9 mouse cellular contexts compared by ENCODE assay signal in genomic region chr15:84217969-84218782, GRCm38 (mm10). TPM values are rescaled to one million over a fixed set of nuclear protein-coding genes. Genes with fewer than 3 reads are reported as not detected.
DNase-seq lines count a peak whose midpoint lies in the region; ATAC-seq and TF ChIP-seq lines count a peak whose summit lies in the region.
"Had no signal": no experiment of that assay in that cellular context is flagged by ENCODE, and none has a peak within 500 bp of the region (broad histone marks: within the 10 kb centered on the region; RNA-seq: fewer than 3 reads in every experiment).

No protein-coding gene starts in this region.

- H3K9me3 ChIP-seq in lung, embryonic 15.5 days, result no peaks in the 10 kb centered on the region
- H3K9me3 ChIP-seq in heart, postnatal 0 days (replicated peaks; ENCODE audit: control insufficient read depth, low read length), result no peaks in the 10 kb centered on the region
- H3K9me3 ChIP-seq in neural tube, embryonic 12.5 days, result no peaks in the 10 kb centered on the region

- peak; percentile 88 for DNase-seq in heart, adult 11 months
- DNase-seq in heart, postnatal 14 days, result no peak
- no peak for DNase-seq in lung, adult 2 months
- no peak for DNase-seq in heart, postnatal 0 days (ENCODE audit: low spot score)
- no peak for DNase-seq in adrenal gland, postnatal 36 days
- DNase-seq in yolk sac, embryonic 10.5 days (ENCODE audit: low spot score), result no peak
- DNase-seq: layer of hippocampus, postnatal 36 days had no signal

- TF ChIP-seq EP300 in heart, postnatal 0 days (IDR thresholded peaks at IDR 0.05; ENCODE audit: low read depth), result no peak

- H3K4me3 ChIP-seq in lung, embryonic 15.5 days, result no peak overlapping the region
- H3K4me3 ChIP-seq in lung, adult 2 months (replicated peaks; ENCODE audit: extremely low read depth, low read depth, low read length), result no peak overlapping the region
- H3K4me3 ChIP-seq in heart, postnatal 0 days (ENCODE audit: low read depth, low read length), result no peak overlapping the region
- H3K4me3 ChIP-seq in neural tube, embryonic 12.5 days, result no peak overlapping the region

- peaks cover 16% of the 10 kb centered on the region for H3K36me3 ChIP-seq in lung, embryonic 15.5 days
- peaks cover 19% of the 10 kb centered on the region for H3K36me3 ChIP-seq in heart, postnatal 0 days (replicated peaks; ENCODE audit: control insufficient read depth, insufficient read depth, low read length)
- H3K36me3 ChIP-seq in neural tube, embryonic 12.5 days, result peaks cover 8% of the 10 kb centered on the region; the same call in 1 of the 2 replicates

- peaks cover 14% of the 10 kb centered on the region for H3K4me1 ChIP-seq in lung, embryonic 15.5 days
- H3K4me1 ChIP-seq in lung, adult 2 months (ENCODE audit: control insufficient read depth, insufficient read depth, low read length), result no peaks in the 10 kb centered on the region
- peaks cover 22% of the 10 kb centered on the region for H3K4me1 ChIP-seq in heart, postnatal 0 days (ENCODE audit: control insufficient read depth, insufficient read depth)
- H3K4me1 ChIP-seq in neural tube, embryonic 12.5 days, result peaks cover 41% of the 10 kb centered on the region

- 0 out of 2 replicates have a peak overlapping the region, but pooled peaks have one; percentile 46 for H3K27ac ChIP-seq in lung, embryonic 15.5 days
- H3K27ac ChIP-seq in heart, postnatal 0 days (ENCODE audit: low read depth), result peak overlapping the region; percentile 75
- H3K27ac ChIP-seq in neural tube, embryonic 12.5 days, result no peak overlapping the region

- no peak overlapping the region for H3K9ac ChIP-seq in lung, embryonic 15.5 days
- H3K9ac ChIP-seq in heart, postnatal 0 days (replicated peaks; ENCODE audit: low read depth, low read length), result no peak overlapping the region; the same call in 1 of the 2 replicates
- no peak overlapping the region for H3K9ac ChIP-seq in neural tube, embryonic 12.5 days

- TF ChIP-seq CTCF in lung, adult 2 months (IDR thresholded peaks at IDR 0.05; ENCODE audit: insufficient read depth, low read length), result no peak
- no peak for TF ChIP-seq CTCF in heart, postnatal 0 days (IDR thresholded peaks at IDR 0.05; ENCODE audit: low read depth)

- no peak for TF ChIP-seq POLR2A in lung, adult 2 months (IDR thresholded peaks at IDR 0.05; ENCODE audit: borderline replicate concordance, extremely low read depth, low read depth, low read length)

- WGBS in lung, embryonic 15.5 days, result 27% methylated on average over 23 of the region's 23 CpGs
- WGBS in lung, adult 2 months, result 37% methylated on average over 23 of the region's 23 CpGs
- 39% methylated on average over 23 of the region's 23 CpGs for WGBS in heart, postnatal 0 days
- WGBS in neural tube, embryonic 12.5 days, result 17% methylated on average over 23 of the region's 23 CpGs

- intact Hi-C loops in heart, postnatal 14 days (cut with DNase I), result no loop called here

- 0 out of 2 replicates have a peak overlapping the region, but pooled peaks have one; percentile 11 for H3K4me2 ChIP-seq in lung, embryonic 15.5 days
- no peak overlapping the region for H3K4me2 ChIP-seq in heart, postnatal 0 days (ENCODE audit: low read depth, low read length)
- H3K4me2 ChIP-seq in neural tube, embryonic 12.5 days (replicated peaks), result peak overlapping the region; percentile 24; the same call in 1 of the 2 replicates

- no peak for ATAC-seq in lung, embryonic 15.5 days (ENCODE audit: borderline replicate concordance, extremely low read depth, low FRiP score, low TSS enrichment)
- no peak for ATAC-seq in heart, postnatal 0 days (ENCODE audit: insufficient read depth, low read depth)
- no peak for ATAC-seq in neural tube, embryonic 12.5 days (ENCODE audit: low FRiP score, low read depth)

- H3K27me3 ChIP-seq in lung, embryonic 15.5 days, result no peaks in the 10 kb centered on the region
- H3K27me3 ChIP-seq in heart, postnatal 0 days (ENCODE audit: control insufficient read depth, insufficient read depth, low read length), result no peaks in the 10 kb centered on the region
- H3K27me3 ChIP-seq in neural tube, embryonic 12.5 days (replicated peaks), result no peaks in the 10 kb centered on the region

RNA-seq across cellular contexts. Expression of gene Parvb, which starts 13.7 kb away (rescaled TPM):
- 100 to 1,000 TPM; 149 to 151 TPM for total RNA-seq in heart, postnatal 14 days (2021)
- polyA plus RNA-seq in lung, embryonic 15.5 days (2015; fragmentation: Nextera tagmentation; extraction: Ambion mirVana), result 4.6 and 5.2 TPM in 2 replicates
- 39.3 and 47.5 TPM in 2 replicates for polyA plus RNA-seq in lung, adult 2 months (2012; rRNA removed)
- 26.1 and 31.8 TPM in 2 replicates for total RNA-seq in heart, postnatal 0 days (2014; rRNA removed; ENCODE audit: low replicate concordance)
- polyA plus RNA-seq in heart, postnatal 0 days (2015; fragmentation: Nextera tagmentation; extraction: Ambion mirVana), result 10.8 and 11.7 TPM in 2 replicates
- polyA plus RNA-seq in neural tube, embryonic 12.5 days (2016; fragmentation: Nextera tagmentation; extraction: Ambion mirVana), result 6.4 and 7.1 TPM in 2 replicates
- total RNA-seq in adrenal gland, postnatal 36 days (2021), result 10 to 100 TPM; 18.0 to 24.1 TPM

RNA-seq across cellular contexts. Expression of gene Samm50, which starts 26.1 kb away (rescaled TPM):
- 100 to 1,000 TPM; 265 to 269 TPM for total RNA-seq in heart, postnatal 14 days (2021)
- 108 and 111 TPM in 2 replicates for polyA plus RNA-seq in lung, embryonic 15.5 days (2015; fragmentation: Nextera tagmentation; extraction: Ambion mirVana)
- polyA plus RNA-seq in lung, adult 2 months (2012; rRNA removed), result 7.2 and 12.4 TPM in 2 replicates
- total RNA-seq in heart, postnatal 0 days (2014; rRNA removed; ENCODE audit: low replicate concordance), result 34.1 and 42.4 TPM in 2 replicates
- polyA plus RNA-seq in heart, postnatal 0 days (2015; fragmentation: Nextera tagmentation; extraction: Ambion mirVana), result 201 and 207 TPM in 2 replicates
- polyA plus RNA-seq in neural tube, embryonic 12.5 days (2016; fragmentation: Nextera tagmentation; extraction: Ambion mirVana), result 90.5 and 91.7 TPM in 2 replicates
- total RNA-seq in adrenal gland, postnatal 36 days (2021), result 100 to 1,000 TPM; 150 to 151 TPM

RNA-seq across cellular contexts. Expression of gene Pnpla3, which starts 50.5 kb away (rescaled TPM):
- 10 to 100 TPM in 1 of 2 experiments, 1 to 10 TPM in 1; 8.2 to 10.4 TPM for total RNA-seq in heart, postnatal 14 days (2021)
- polyA plus RNA-seq in lung, embryonic 15.5 days (2015; fragmentation: Nextera tagmentation; extraction: Ambion mirVana), result 0.16 and 0.30 TPM in 2 replicates
- 31.9 and 33.9 TPM in 2 replicates for polyA plus RNA-seq in lung, adult 2 months (2012; rRNA removed)
- not detected in 2 replicates for total RNA-seq in heart, postnatal 0 days (2014; rRNA removed; ENCODE audit: low replicate concordance)
- 0.32 and 0.48 TPM in 2 replicates for polyA plus RNA-seq in heart, postnatal 0 days (2015; fragmentation: Nextera tagmentation; extraction: Ambion mirVana)
- 2.6 and 3.4 TPM in 2 replicates for polyA plus RNA-seq in neural tube, embryonic 12.5 days (2016; fragmentation: Nextera tagmentation; extraction: Ambion mirVana)
- 100 to 1,000 TPM in 1 of 2 experiments, 10 to 100 TPM in 1; 30.7 to 111 TPM for total RNA-seq in adrenal gland, postnatal 36 days (2021)
